Mouse (Mus musculus): ENCODE results near the gene Taf15.

GRCm38 (mm10) chr11:83471766-83472165 is 1.1 kb upstream of the Taf15 start:
- no peak for TF ChIP-seq GATA1 (IDR thresholded peaks at IDR 0.05; ENCODE audit: low read length)
- TF ChIP-seq TAL1 (IDR thresholded peaks at IDR 0.05; ENCODE audit: low read length): no peak
